Mouse (Mus musculus): Measurements from ENCODE around the gene Ifngr1. TPM values are rescaled to one million over a fixed set of nuclear protein-coding genes. Genes with fewer than 3 reads are reported as not detected.

Ifngr1 gene
- total and polyA plus RNA-seq, 2 experiments from 2014 or later, result 38.6 to 40.1 TPM

DNA sequence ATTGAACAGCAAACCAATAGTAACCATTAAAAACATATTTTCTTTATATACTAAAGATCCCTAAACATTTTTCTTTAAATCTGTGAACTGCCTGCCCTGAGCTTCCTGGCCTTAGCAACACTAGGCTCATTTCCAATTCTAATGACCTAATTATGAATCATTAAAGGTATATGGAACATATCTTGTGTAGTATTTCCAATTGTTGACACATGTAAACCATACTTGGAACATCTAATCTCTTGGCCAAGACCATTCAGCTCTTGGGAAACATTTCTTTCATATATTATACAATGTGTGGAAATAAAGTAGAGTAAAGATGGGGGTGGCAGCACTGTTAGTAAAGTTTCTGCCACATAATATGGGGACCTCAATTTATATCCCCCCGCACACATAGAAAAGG is 47.9 kb downstream of the Ifngr1 start:
- Histone ChIP-seq H3K27ac (ENCODE audit: low read depth) (no peak overlapping the region), H3K9ac (replicated peaks; ENCODE audit: low read depth, low read length) (no peak overlapping the region), H3K27me3 (ENCODE audit: control insufficient read depth, insufficient read depth, low read length) (no peaks in the 10 kb centered on the region), H3K36me3 (replicated peaks; ENCODE audit: control insufficient read depth, insufficient read depth, low read length) (no peaks in the 10 kb centered on the region), H3K9me3 (replicated peaks; ENCODE audit: control insufficient read depth, low read length) (no peaks in the 10 kb centered on the region), H3K4me1 (ENCODE audit: control insufficient read depth, insufficient read depth) (no peaks in the 10 kb centered on the region), H3K4me2 (ENCODE audit: low read depth, low read length) (no peak overlapping the region), H3K4me3 (ENCODE audit: low read depth, low read length) (no peak overlapping the region)
- DNase-seq (ENCODE audit: low spot score) (no peak), ATAC-seq (ENCODE audit: insufficient read depth, low read depth) (no peak)
- TF ChIP-seq CTCF (IDR thresholded peaks at IDR 0.05; ENCODE audit: low read depth) (no peak), EP300 (IDR thresholded peaks at IDR 0.05; ENCODE audit: low read depth) (no peak)
- WGBS, result 97% methylated on average over 1 of the region's 1 CpGs

DNA sequence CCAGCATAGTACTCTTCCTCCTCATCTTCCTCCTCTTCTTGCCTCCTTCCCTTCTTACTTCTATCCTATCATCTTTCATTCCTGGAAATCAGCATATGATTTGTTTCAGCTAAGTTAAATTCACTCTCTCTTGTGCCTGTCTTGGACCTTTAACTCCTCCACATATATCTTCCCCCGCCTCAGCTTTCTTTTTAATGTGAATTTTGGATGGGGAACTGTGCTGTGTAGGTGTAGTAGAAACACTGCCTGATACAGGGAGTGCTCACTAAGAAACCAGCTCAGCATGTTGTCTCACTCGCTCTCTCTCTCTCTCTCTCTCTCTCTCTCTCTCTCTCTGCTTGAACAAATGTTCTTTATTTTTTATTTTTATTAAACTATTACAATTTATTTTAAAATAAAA is 53.4 kb downstream of the Ifngr1 start:
- no peaks in the 10 kb centered on the region for H3K36me3 ChIP-seq (replicated peaks; ENCODE audit: control insufficient read depth, insufficient read depth, low read length)
- TF ChIP-seq CTCF (IDR thresholded peaks at IDR 0.05; ENCODE audit: low read depth) (no peak), EP300 (IDR thresholded peaks at IDR 0.05; ENCODE audit: low read depth) (no peak)
- no peaks in the 10 kb centered on the region for H3K27me3 ChIP-seq (ENCODE audit: control insufficient read depth, insufficient read depth, low read length)
- WGBS, result 81% methylated on average over 2 of the region's 2 CpGs
- no peak overlapping the region for H3K4me2 ChIP-seq (ENCODE audit: low read depth, low read length)
- no peak overlapping the region for H3K4me3 ChIP-seq (ENCODE audit: low read depth, low read length)
- H3K9me3 ChIP-seq (replicated peaks; ENCODE audit: control insufficient read depth, low read length), result no peaks in the 10 kb centered on the region
- no peak overlapping the region for H3K27ac ChIP-seq (ENCODE audit: low read depth)
- ATAC-seq (ENCODE audit: insufficient read depth, low read depth) (no peak), DNase-seq (ENCODE audit: low spot score) (no peak)
- H3K4me1 ChIP-seq (ENCODE audit: control insufficient read depth, insufficient read depth), result no peaks in the 10 kb centered on the region
- no peak overlapping the region for H3K9ac ChIP-seq (replicated peaks; ENCODE audit: low read depth, low read length)

DNA sequence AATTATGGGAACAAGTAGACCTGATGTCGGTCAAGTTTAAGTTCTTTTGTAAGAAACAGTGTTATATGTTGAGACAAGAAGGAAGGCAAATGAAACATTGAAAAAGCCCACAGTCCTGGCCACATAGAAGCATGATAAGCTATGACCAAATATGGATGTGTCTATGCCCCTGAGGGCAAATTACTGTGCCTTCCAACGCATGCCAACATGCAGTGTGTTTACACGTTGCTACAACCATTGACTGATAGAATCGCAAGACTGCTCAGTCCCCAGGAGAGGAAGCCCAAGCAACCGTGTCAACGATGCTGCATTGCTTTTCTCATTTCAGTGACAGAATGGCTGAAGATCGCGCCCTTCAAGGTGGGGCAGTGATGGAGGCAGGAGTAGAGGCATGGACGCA is 65.7 kb downstream of the Ifngr1 start:
- no peak for ATAC-seq (ENCODE audit: insufficient read depth, low read depth)
- Histone ChIP-seq H3K27me3 (ENCODE audit: control insufficient read depth, insufficient read depth, low read length) (no peaks in the 10 kb centered on the region), H3K9me3 (replicated peaks; ENCODE audit: control insufficient read depth, low read length) (no peaks in the 10 kb centered on the region), H3K9ac (replicated peaks; ENCODE audit: low read depth, low read length) (no peak overlapping the region), H3K4me1 (ENCODE audit: control insufficient read depth, insufficient read depth) (no peaks in the 10 kb centered on the region), H3K4me2 (ENCODE audit: low read depth, low read length) (no peak overlapping the region), H3K4me3 (ENCODE audit: low read depth, low read length) (no peak overlapping the region), H3K27ac (ENCODE audit: low read depth) (no peak overlapping the region), H3K36me3 (replicated peaks; ENCODE audit: control insufficient read depth, insufficient read depth, low read length) (no peaks in the 10 kb centered on the region)
- TF ChIP-seq EP300 (IDR thresholded peaks at IDR 0.05; ENCODE audit: low read depth), result no peak
- no peak for TF ChIP-seq CTCF (IDR thresholded peaks at IDR 0.05; ENCODE audit: low read depth)
- no peak for DNase-seq (ENCODE audit: low spot score)
- WGBS, result 78% methylated on average over 9 of the region's 9 CpGs

Other genes with a start within 250 kb of the Ifngr1 start
- gene Olig3, start 235.4 kb upstream of the Ifngr1 start, total RNA-seq (2014; rRNA removed; ENCODE audit: low replicate concordance), result not detected in 2 replicates
- not detected in 2 replicates for gene Olig3, start 235.4 kb upstream of the Ifngr1 start, polyA plus RNA-seq (2015; fragmentation: Nextera tagmentation; extraction: Ambion mirVana)
- not detected in 2 replicates for gene Il22ra2, start 30.0 kb downstream of the Ifngr1 start, total RNA-seq (2014; rRNA removed; ENCODE audit: low replicate concordance)
- gene Il22ra2, start 30.0 kb downstream of the Ifngr1 start, polyA plus RNA-seq (2015; fragmentation: Nextera tagmentation; extraction: Ambion mirVana), result not detected in 2 replicates
- gene Il20ra, start 120.6 kb downstream of the Ifngr1 start, total RNA-seq (2014; rRNA removed; ENCODE audit: low replicate concordance), result not detected in 2 replicates
- gene Il20ra, start 120.6 kb downstream of the Ifngr1 start, polyA plus RNA-seq (2015; fragmentation: Nextera tagmentation; extraction: Ambion mirVana), result not detected in 2 replicates

All from heart, postnatal 0 days (tissue).